Mouse (Mus musculus) limb, embryonic 13.5 days (tissue): ENCODE measurements around the gene Kifc1. TPM values are rescaled to one million over a fixed set of nuclear protein-coding genes. Genes with fewer than 3 reads are reported as not detected.
"Not testable (repeated sequence)": the region's sequence is repeated elsewhere in the genome, so short reads cannot be mapped to it uniquely, and the experiment has no call there.

Experiments
- ATAC-seq: fragments of 200-750 bp; cut with Nextera tagmentation; 2 replicates; pipeline ENCODE4 v1.8.0; 2017; ENCODE audit warnings: low read depth, moderate number of reproducible peaks, moderate TSS enrichment; ENCODE audit not compliant: low FRiP score
- H3K27ac ChIP-seq: fragments of 300-500 bp; sonication (generic); 2 replicates; pipeline ENCODE4 v1.5.1; 2015; ENCODE audit warnings: inconsistent platforms, mild to moderate bottlenecking, moderate library complexity
- H3K27me3 ChIP-seq: fragments of 300-500 bp; sonication (generic); 2 replicates; pipeline ENCODE4 v1.6.1; 2015; ENCODE audit warnings: mild to moderate bottlenecking, inconsistent platforms
- H3K36me3 ChIP-seq: fragments of 300-500 bp; sonication (generic); 2 replicates; pipeline ENCODE4 v1.6.1; 2015; ENCODE audit warnings: inconsistent platforms, mild to moderate bottlenecking, moderate library complexity
- H3K4me1 ChIP-seq: fragments of 300-500 bp; sonication (generic); 2 replicates; pipeline ENCODE4 v1.6.1; 2015; ENCODE audit warnings: inconsistent platforms
- H3K4me2 ChIP-seq: fragments of 300-500 bp; sonication (generic); replicated peaks from 2 replicates; pipeline ENCODE4 v1.6.1; 2015; ENCODE audit warnings: inconsistent platforms, mild to moderate bottlenecking, moderate library complexity
- H3K4me3 ChIP-seq: fragments of 300-500 bp; sonication (generic); 2 replicates; pipeline ENCODE4 v1.5.1; 2015; ENCODE audit warnings: moderate library complexity, mild to moderate bottlenecking, inconsistent platforms
- H3K9ac ChIP-seq: fragments of 300-500 bp; sonication (generic); 2 replicates; pipeline ENCODE4 v1.6.1; 2015; ENCODE audit warnings: mild to moderate bottlenecking, inconsistent platforms
- H3K9me3 ChIP-seq: fragments of 300-500 bp; sonication (generic); 2 replicates; pipeline ENCODE4 v1.6.1; 2016; ENCODE audit warnings: inconsistent platforms
- WGBS: fragments of 180-500 bp; shearing (Covaris S2); methylation state at CpG from one replicate; pipeline ENCODE4 v1.1.7; 2015; 5-methylcytosine and 5-hydroxymethylcytosine counted together
- polyA plus RNA-seq: library from polyadenylated mRNA; unstranded; fragments of >200 nt; fragmentation: Nextera tagmentation; extraction: Ambion mirVana; gene quantifications from 2 replicates; pipeline ENCODE4 v1.2.1, GENCODE M21; 2015

The Kifc1 gene
- polyA plus RNA-seq, 1 experiment from 2014 or later = 8.1 TPM

DNA sequence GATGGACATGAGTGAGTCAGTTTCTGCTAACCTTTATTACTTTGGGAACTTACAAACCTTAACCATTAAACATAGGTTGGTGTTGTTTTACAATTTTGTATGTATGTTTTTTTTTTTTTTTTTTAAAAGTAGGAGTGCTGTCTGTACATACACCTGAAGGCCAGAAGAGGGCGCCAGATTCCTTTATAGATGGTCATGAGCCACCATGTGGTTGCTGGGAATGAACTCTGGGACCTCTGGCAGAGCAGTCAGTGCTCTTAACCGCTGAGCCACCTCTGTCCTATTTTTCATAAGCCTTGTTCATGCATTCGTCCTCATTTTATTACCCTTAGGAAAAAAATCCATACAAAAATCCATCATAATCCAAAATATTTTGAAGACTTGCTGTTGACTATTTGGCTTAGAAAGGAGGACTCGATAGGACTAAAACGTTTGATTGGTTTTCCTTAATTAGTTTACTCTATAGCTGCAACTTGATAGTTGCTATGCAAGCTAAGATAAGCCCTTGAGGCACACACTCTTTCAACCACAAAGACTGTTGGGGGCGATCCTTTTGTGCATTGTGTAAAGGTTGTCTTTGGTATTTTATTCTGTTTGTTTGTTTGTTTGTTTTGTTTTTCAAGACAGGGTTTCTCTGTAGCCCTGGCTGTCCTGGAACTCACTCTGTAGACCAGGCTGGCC lies 6.8 kb upstream of the Kifc1 start:
- WGBS = 46% methylated on average over 6 of the region's 6 CpGs
- ATAC-seq = no peak

DNA sequence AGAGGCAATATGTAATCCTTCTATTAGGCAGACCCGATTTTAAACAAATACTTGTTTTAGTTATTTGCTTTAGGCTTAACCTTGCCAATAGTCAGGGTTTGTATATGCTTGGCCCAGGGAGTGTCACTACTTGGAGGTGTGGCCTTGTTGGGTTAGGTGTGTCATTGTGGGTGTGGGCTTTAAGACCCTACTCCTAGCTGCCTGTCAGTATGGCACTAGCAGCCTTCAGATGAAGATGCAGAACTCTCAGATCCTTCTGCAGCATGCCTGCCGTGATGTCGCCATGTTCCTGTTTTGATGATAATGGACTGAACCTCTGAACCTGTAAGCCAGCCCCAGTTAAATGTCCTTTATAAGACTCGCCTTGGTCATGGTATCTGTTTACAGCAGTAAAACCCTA lies 2.5 kb upstream of the Kifc1 start:
- H3K4me2 ChIP-seq, ATAC-seq, H3K36me3 ChIP-seq, H3K27ac ChIP-seq, H3K9ac ChIP-seq, H3K4me3 ChIP-seq, H3K9me3 ChIP-seq, H3K27me3 ChIP-seq: not testable (repeated sequence)
- WGBS = 79% methylated on average over 4 of the region's 4 CpGs
- peaks cover 18% of the 10 kb centered on the region for H3K4me1 ChIP-seq

More for the DNA sequence above, 6.8 kb upstream of the Kifc1 start:
- Histone ChIP-seq H3K4me3 (no peak overlapping the region), H3K36me3 (no peaks in the 10 kb centered on the region), H3K27ac (no peak overlapping the region), H3K4me1 (no peaks in the 10 kb centered on the region), H3K4me2 (no peak overlapping the region), H3K9me3 (no peaks in the 10 kb centered on the region), H3K9ac (no peak overlapping the region), H3K27me3 (no peaks in the 10 kb centered on the region)

DNA sequence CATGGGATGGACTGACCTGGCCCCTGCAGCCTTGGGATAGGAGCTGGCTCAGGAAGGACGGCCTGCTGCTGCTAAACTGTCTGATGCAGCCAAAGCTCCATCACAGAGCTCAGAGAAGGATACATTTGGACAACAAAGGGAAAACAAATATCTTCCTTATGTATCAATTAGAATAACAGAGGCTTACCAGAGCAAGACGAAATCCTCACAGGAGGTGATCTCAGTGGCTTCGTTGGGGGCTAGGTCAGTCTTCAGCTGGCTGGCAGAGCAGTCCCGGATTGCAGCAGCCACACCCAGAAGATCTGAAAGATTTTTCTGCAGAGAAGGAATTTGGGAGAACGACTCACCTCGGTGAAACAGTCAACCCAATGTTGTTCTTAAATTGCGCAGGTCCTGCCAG lies 2.0 kb upstream of the Kifc1 start:
- Histone ChIP-seq H3K4me2 (no peak overlapping the region), H3K9ac (no peak overlapping the region), H3K9me3 (no peaks in the 10 kb centered on the region), H3K27me3 (no peaks in the 10 kb centered on the region), H3K4me1 (peaks cover 22% of the 10 kb centered on the region), H3K4me3 (no peak overlapping the region), H3K36me3 (no peaks in the 10 kb centered on the region), H3K27ac (no peak overlapping the region)
- ATAC-seq = no peak
- 23% methylated on average over 7 of the region's 7 CpGs for WGBS

DNA sequence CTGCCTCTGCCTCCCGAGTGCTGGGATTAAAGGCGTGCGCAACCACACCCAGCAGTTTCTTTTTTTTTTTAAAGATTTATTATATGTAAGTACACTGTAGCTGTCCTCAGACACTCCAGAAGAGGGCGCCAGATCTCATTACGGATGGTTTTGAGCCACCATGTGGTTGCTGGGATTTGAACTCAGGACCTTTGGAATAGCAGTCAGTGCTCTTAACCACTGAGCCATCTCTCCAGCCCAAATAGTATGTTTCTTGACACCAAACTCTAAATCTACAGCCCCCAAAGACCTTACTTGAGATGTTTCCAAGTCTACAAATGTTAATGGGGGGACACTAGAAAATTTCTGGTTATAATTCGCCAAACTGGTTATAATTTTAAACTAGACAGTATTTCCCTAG lies 1.4 kb upstream of the Kifc1 start:
- H3K27ac ChIP-seq, H3K27me3 ChIP-seq, H3K4me3 ChIP-seq, H3K9me3 ChIP-seq, H3K9ac ChIP-seq, ATAC-seq, H3K4me2 ChIP-seq, H3K36me3 ChIP-seq: not testable (repeated sequence)
- peaks cover 22% of the 10 kb centered on the region for H3K4me1 ChIP-seq
- WGBS = 68% methylated on average over 6 of the region's 6 CpGs

DNA sequence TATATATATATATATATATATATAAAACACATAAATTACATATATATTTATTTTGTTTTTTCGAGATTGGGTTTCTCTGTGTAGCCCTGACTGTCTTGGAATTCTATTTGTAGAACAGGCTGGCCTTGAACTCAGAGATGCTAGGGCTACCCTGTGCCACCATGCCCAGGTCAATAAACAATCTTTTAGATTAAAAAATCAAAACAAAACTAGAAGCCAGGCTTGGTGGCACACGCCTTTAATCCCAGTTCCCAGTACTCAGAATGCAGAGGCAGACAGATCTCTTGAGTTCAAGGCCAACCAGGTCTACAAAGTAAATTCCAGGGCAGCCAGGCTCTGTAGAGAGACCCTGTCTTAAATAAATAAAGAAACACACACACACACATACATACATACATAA lies 896 bp upstream of the Kifc1 start:
- no peak for ATAC-seq
- no peaks in the 10 kb centered on the region for H3K9me3 ChIP-seq
- no peak overlapping the region for H3K27ac ChIP-seq
- H3K4me3 ChIP-seq = no peak overlapping the region
- no peak overlapping the region for H3K4me2 ChIP-seq
- H3K9ac ChIP-seq = no peak overlapping the region
- 66% methylated on average over 2 of the region's 2 CpGs for WGBS
- no peaks in the 10 kb centered on the region for H3K27me3 ChIP-seq
- peaks cover 4% of the 10 kb centered on the region for H3K36me3 ChIP-seq
- H3K4me1 ChIP-seq = peaks cover 22% of the 10 kb centered on the region

DNA sequence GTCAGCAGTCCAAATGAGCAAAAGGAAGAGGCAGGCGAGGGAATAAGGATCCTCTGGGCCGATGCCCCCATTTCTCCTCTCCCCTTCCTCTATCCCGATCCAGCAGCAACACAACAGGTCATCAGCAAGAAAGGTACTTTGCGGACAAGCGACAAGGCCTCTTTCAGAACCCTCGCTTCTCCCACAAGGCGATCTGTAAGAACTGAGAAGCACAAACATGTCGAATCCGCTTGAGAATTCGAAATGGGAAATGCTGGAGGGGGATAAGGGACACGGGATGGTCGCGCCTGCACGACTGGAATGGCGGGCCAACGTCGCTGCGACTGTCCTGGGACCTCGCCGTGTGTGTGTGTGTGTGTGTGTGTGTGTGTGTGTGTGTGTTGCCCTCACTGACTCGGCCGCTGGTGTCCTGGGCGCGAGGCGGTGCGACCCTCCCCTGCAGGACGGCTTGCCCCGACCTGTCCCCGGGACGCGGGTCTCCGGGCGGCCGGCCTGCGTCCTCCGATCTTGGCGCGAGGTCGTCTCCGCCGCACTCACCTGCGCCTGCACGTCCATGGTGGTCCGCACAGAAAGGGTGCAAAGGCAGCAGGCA lies 424 bp downstream of the Kifc1 start:
- Histone ChIP-seq H3K4me1 (peaks cover 22% of the 10 kb centered on the region), H3K36me3 (peaks cover 15% of the 10 kb centered on the region), H3K4me3 (peak overlapping the region; percentile 64), H3K9ac (peak overlapping the region; percentile 77), H3K4me2 (peak overlapping the region; percentile 72)
- not testable (repeated sequence) for H3K9me3 ChIP-seq, H3K27me3 ChIP-seq, H3K27ac ChIP-seq
- WGBS = under 1% methylated on average over 40 of the region's 44 CpGs
- peak; percentile 13 for ATAC-seq

DNA sequence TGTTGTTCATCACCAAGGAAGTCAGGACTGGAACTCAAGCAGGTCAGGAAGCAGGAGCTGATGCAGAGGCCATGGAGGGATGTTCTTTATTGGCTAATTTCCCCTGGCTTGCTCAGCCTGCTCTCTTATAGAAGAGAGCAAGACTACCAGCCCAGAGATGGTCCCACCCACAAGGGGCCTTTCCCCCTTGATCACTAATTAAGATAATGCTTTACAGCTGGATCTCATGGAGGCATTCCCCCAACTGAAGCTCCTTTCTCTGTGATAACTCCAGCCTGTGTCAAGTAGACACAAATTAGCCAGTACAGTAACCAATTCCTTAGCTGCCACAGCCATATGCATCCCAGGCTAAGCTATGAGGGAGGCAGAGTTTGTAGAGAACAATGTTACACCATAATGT lies 2.2 kb downstream of the Kifc1 start:
- not testable (repeated sequence) for H3K27me3 ChIP-seq, ATAC-seq, H3K27ac ChIP-seq, H3K9me3 ChIP-seq, H3K9ac ChIP-seq
- Histone ChIP-seq H3K4me3 (0 out of 2 replicates have a peak overlapping the region, but pooled peaks have one; percentile 5), H3K4me1 (peaks cover 22% of the 10 kb centered on the region), H3K36me3 (peaks cover 28% of the 10 kb centered on the region), H3K4me2 (peak overlapping the region; percentile 72)

DNA sequence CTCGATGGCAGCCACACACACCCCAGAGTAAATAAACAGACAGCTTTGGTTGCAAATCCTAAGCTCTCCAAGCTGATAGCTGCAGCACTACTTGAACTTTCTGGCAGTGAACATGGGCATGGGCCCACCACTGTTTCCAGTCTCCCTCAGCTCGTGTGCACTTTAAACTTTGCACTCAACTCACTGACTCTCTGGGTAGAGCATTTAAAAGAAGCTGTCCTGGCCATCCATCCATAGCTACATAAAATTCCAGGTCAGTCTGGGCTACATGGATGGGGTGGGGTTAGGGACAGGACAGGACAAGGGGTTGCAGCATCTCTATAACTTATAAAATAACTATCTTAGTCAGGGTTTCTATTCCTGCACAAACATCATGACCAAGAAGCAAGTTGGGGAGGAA lies 2.7 kb downstream of the Kifc1 start:
- ATAC-seq, H3K27ac ChIP-seq, H3K27me3 ChIP-seq, H3K4me3 ChIP-seq, H3K9ac ChIP-seq, H3K9me3 ChIP-seq: not testable (repeated sequence)
- Histone ChIP-seq H3K4me2 (peak overlapping the region; percentile 72), H3K36me3 (peaks cover 31% of the 10 kb centered on the region), H3K4me1 (peaks cover 22% of the 10 kb centered on the region)
- WGBS = 53% methylated on average over 2 of the region's 2 CpGs

DNA sequence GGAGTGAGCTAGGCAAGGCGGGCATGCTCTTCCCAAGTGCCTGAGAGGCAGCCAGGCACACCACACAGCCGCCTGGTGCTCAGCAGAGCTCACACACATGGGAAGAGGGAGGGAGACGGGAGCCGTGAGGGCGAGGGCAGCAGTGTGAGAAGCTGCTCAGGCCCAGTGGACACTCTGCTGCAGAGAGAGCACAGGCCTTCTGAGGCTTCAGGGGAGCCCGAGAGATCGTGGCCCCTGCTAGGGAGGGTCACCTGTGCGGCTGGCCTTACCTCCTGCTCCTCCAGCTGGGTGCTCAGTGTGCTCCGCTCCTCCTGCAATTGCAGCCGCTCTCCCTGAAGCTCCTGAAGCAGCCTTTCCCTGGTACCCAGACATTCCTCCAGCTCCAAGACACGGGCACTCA lies 6.1 kb downstream of the Kifc1 start:
- H3K27ac ChIP-seq, H3K4me3 ChIP-seq, H3K9ac ChIP-seq, ATAC-seq, H3K9me3 ChIP-seq, H3K4me2 ChIP-seq, H3K27me3 ChIP-seq: not testable (repeated sequence)
- Histone ChIP-seq H3K4me1 (peaks cover 17% of the 10 kb centered on the region), H3K36me3 (peaks cover 56% of the 10 kb centered on the region)
- 96% methylated on average over 9 of the region's 11 CpGs for WGBS

DNA sequence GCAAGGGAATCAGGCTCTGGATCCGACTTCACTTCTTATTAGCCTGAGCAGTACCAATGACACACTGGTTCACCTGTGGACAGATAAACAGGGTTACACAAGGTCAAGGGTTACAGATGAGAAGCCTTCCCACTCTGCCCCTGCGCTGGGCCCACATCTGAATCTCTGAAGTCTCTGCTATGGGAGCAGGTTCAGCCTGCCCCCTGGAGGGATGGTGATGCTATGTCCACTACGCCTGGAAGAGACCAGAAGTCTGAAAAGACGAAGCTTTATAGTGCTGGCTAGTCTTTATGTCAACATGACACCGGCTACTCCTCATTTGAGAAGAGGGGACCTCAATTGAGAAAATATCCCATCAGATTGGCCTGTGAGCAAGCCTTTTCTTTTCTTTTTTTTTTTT lies 14.7 kb downstream of the Kifc1 start:
- not testable (repeated sequence) for H3K27ac ChIP-seq, H3K27me3 ChIP-seq, H3K4me1 ChIP-seq, ATAC-seq, H3K4me2 ChIP-seq, H3K9ac ChIP-seq, H3K4me3 ChIP-seq, H3K9me3 ChIP-seq
- 81% methylated on average over 5 of the region's 5 CpGs for WGBS
- peaks cover 47% of the 10 kb centered on the region for H3K36me3 ChIP-seq

DNA sequence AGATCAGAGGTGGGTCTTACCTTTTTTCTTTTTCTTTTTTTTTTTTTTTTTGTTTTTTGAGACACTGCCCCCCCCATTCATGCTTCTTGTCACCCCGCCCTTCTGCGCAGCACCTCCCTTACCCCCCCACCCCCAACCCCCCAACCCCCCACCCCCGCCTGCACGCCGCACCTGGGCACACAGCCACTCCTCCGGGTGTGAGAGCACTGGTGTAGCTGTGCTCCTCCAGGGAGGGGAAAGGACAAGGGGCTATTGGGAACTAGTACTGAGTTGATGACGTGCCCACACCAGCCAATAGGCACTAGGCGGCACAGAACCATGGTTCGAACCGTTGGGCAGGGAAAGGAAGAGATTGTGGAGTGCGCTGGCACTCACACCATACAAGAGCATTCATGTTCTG lies 16.1 kb downstream of the Kifc1 start:
- 87% methylated on average over 11 of the region's 11 CpGs for WGBS
- H3K4me1 ChIP-seq = no peaks in the 10 kb centered on the region

DNA sequence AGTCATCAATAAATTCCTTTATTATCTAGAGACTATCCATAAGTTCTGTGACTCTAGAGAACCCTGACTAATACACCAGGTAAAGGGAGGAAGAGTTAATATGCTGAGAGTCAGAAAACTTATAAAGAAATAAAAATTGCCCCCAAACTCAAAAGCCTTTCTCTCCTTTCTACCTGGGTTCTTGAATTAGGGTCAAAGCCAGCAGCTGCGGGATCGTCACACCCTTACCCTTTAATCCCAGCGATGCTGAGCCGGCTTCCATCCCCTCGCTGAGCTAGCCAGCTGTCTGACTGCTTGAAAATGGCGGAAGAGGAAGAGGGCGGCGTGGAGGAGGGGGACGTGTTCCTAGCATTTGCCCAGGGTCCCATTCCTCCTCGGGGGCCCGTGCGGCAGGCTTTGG lies 16.9 kb downstream of the Kifc1 start, which contains the start of gene Gm7029:
Gene Gm7029, plus strand, starts transcription at position 301 of the 400 bp plus-strand sequence.
- H3K36me3 ChIP-seq = peaks cover 31% of the 10 kb centered on the region
- not testable (repeated sequence) for H3K9me3 ChIP-seq, H3K4me3 ChIP-seq, H3K27me3 ChIP-seq, H3K9ac ChIP-seq, H3K4me2 ChIP-seq, H3K4me1 ChIP-seq, ATAC-seq, H3K27ac ChIP-seq
- 81% methylated on average over 7 of the region's 12 CpGs for WGBS

More for the DNA sequence above, 16.1 kb downstream of the Kifc1 start:
- Histone ChIP-seq H3K27ac (no peak overlapping the region), H3K9me3 (no peaks in the 10 kb centered on the region), H3K36me3 (peaks cover 37% of the 10 kb centered on the region), H3K4me2 (no peak overlapping the region), H3K9ac (no peak overlapping the region), H3K27me3 (no peaks in the 10 kb centered on the region), H3K4me3 (no peak overlapping the region)
- no peak for ATAC-seq
